Mouse (Mus musculus) heart, adult 2 months (tissue): ENCODE measurements around the gene 9530077C05Rik.

Source experiments
- CTCF ChIP-seq: fragments of 200-600 bp; IDR thresholded peaks from 2 replicates; pipeline ENCODE4 v1.8.1; 2022; ENCODE audit warnings: antibody characterized with exemption, mild to moderate bottlenecking, moderate library complexity
- EP300 ChIP-seq: fragments of 200-500 bp; IDR thresholded peaks from 2 replicates; pipeline ENCODE4 v1.6.1; 2011; ENCODE audit warnings: low read depth, low read length, control low read depth; ENCODE audit not compliant: insufficient read depth

DNA sequence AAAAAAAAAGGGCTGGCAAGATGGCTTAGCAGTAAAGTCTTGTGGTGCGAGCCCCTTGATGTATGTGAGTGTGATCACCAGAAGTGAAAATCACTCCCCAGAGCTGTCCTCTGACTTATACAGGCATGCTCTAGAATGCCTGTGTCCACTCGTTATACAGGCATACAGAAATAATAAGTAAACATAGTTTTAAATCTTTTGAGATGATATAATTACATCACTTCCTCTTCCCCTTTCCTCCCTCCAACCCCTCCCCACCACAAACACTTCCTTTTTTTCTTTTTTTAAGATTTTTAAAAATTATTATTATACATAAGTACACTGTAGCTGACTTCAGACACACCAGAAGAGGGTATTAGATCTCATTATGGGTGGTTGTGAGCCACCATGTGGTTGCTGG is 16.6 kb upstream of the 9530077C05Rik start:
- no peak for TF ChIP-seq CTCF
- TF ChIP-seq EP300 = no peak
